Mouse (Mus musculus) kidney, adult 18-20 months (tissue): ENCODE data around the gene Ggact.

ENCODE experiments used
- DNase-seq: peaks from one replicate; pipeline ENCODE4 v3.0.0; 2021

Gene Ggact

DNA sequence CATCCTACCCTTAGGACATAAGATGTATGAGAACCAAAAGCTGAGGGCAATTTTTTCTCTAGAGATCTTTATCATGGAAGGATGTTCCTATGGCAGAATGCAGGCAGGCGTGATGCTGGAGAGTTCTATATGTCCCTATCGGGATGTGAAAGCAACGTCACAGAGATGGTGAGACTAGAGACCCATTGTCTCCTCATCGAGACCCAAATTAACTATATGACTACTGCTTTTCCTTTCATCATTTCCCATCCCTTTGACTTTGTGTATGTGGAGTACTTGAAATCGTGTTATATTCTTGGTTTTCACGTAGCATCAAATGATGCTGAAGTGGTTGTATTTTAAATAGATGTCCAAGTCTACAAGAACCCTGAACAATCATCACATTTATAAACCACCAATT is at the start of gene Ggact:
Ggact (minus strand) TSS at position 101 of the 400 bp plus-strand sequence.
- no peak for DNase-seq

DNA sequence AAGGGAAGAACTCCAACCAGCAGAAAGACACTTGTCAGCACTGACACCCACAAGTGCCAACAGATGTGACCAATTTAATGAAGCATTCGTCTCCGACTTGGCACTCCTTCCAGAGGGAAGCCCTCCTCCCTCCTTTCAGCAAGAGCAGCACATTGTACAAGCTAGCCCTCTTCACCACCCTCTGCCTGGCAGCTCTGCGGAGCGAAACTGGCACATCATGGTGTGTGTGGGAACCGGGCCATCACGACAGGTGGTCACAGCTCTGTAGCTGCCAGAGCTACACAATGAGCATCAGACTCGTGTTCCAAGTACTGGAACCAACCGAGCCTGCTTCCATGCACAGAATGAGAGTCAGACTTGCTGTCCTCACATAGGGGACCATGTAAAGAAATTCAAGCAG is 44.4 kb upstream of the Ggact start:
- no peak for DNase-seq

DNA sequence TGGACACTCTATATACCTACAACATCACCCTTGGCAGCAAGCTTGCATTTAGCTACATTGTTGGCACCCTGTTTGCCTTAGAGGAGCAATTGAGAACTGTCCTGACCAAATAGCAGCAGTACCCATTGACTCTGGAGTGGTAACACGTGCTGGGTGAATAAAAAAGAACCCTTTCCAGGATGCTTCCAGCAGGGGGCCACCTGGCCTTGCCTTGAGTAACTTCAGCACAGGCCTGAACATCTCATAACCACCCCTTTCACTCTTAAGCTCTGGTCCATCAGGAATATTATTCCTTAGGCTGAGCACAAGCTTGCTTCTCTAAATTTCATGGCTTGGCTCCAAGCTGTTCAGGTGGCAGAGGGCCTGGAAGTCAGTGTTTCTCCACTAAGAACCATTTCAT is 39.8 kb upstream of the Ggact start:
- DNase-seq = peak; percentile 68

DNA sequence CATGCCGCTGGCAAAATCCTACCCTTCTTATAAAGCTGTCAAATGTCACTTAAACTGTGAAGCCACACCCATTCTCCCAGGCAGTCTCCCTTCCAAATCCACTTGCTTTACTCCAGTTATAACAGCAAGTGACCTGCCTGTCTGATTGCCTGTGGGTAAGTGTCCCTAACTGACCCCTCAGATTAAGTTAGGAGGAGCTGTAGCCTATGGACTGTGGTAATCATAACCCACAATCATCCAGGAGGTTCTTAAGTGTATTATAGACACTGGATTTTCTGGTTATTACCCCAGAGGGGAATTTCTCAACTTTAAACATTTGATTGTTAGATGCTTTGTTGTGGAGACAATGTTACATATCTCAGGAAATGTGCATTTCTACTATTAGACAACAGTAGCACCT is 39.0 kb upstream of the Ggact start:
- no peak for DNase-seq

DNA sequence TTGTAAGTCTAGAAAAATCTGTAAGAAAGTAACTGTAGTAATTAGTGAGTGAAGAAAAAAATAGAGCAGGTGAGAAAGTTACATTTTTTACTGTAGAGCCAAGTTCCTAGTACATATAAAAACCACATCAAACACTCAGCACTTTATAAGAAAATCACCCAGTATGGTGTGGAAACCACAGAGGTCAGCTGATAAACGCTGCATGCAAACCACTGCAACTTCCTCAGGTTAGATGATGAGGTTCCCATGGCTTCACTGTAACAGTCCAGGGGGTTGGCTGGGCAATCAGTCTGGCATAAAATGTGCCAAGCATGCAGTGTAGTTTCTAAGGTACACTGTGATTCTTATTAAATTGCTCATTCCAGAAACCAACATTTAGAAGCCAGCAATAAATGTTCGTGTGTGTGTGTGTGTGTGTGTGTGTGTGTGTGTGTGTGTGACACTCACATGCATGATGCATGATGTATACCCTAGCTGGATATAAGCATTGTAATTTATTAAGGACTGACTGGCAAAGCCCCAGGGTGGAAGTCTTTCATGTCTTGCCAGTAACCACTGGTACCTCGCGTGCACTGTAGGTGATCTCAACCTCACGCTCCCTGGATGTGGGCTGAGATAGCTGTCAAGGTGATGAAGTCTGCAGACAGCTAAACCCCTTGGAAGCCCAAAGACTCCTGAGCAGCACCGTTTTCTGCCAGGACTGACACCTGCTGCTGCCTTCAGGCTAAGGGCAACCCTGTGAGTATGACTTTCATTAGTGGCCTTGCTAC is 38.3 kb upstream of the Ggact start:
- no peak for DNase-seq

DNA sequence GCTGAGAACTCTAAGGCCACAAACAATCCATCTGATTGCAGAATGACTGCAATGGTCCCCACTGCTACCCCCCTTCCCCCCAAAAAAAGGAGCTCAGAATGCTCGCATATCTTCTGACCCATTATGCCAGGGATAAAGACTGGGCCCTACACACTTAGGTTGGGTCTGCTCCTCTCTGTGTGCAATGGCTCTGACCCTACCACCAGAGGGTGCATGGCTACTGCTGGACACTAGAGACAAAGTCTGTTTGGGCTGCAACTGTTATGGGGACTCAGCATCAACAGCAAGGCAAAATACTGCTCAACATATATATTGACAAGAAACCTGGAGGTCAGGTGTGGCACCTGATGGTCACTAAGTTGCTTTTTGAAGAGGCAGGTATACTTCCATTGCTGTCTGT is 37.4 kb upstream of the Ggact start:
- DNase-seq = no peak

DNA sequence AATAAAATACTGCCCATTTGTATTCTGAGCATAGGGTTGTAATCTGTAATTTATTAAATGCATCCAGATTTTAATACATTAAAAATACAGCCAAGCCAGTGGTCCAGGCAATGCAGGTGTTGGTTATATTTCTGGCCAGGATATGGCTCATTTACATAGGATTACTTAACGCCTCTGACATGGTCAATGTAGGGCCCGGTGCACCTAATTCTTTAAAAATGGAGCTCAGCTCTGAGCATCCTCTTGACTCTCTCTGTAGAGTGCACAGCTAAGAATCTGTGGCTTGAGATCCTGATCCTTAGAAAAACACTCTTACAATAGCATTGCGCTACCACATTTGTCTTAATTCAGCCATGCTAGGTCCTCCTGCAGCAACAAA is 29.9 kb upstream of the Ggact start:
- DNase-seq = no peak

DNA sequence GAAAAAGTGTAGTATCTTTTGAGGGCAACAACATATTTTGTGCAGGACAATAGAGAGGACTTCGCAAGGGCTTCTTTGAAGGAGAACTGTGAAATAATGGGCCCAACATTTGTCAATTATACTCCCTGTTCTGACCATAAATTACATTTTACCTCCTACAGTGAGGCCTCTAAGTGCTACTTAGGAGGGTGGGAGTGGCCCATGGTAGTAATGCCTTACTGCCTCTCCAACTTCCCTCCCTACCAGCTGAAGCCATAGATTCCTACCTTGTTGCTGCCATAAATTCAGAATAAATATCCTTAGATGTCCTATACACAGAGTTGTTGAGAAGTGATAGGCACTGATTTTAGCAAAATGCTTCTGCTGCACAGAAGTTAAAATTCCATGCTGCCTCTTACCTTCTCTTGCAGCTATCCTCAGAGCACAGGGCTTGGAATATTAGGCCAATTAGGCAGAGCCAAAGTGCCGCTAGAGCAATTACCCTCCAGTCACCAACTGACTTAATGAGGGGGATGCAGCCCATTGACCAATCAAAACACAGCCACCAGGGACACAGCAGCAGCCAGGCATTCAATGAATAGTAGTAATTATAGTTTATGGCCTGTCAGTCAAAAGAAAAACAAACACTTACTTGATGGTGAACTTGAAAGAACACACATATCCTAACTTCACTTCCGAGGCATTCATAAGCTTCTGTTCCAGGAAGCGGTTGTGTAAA is 29.4 kb upstream of the Ggact start:
- DNase-seq = no peak

DNA sequence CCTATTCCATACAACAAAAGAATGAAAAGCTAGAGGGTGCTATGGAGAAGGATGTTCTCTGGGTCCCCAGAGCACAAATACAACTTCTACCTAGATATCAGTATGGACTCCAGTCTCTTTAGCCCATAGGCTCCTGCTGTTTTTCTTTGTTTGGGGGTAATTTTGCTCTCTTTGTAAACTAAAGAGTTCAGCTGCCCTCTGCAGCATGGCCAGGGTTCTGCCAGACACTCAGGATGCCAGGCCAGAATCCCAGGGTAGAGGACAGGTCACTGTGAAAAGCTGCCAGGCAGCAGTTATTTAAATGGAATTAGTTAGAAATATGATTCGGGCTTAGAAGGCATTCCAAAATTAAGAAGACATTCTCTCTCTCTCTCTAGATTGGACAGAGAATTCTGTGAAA is 22.9 kb upstream of the Ggact start:
- DNase-seq = no peak

DNA sequence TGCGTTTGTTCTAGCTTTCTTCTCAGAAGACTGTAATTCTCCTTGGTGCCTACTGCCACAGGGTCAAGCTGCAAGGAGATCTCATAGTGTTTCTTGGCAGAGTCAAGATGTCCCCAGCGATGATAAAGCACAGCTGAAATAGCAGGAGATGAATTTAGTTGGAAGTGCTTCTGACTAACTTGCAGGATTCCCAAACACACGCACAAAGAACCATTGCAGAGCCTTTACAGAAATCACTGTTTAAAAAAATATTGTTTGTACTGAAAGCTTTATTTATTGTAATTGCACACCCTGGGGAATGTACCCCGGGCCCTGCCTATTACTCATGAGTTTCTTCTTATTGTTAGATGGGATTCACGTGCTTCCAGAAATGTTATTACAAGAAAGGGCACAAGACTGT is 6.5 kb upstream of the Ggact start:
- no peak for DNase-seq

DNA sequence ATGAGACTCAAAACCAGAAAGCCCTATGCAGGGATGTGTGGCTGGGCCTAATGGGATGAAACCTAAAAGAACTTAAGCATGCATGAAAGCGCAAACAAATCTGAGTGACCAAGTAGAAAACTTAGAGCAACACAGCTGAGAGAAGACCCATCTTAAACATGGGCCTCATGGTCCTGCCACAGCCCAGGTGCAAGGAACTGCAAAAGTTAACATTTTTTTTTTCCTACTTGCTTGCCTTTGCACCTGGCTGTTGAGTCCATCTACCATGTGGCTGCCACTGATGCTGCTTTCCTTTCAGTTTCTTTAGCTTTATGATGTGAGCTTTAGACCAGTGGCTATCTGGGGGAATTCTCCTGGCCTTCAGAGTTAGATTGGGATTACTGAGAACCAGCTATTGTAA is 4.1 kb upstream of the Ggact start:
- no peak for DNase-seq

DNA sequence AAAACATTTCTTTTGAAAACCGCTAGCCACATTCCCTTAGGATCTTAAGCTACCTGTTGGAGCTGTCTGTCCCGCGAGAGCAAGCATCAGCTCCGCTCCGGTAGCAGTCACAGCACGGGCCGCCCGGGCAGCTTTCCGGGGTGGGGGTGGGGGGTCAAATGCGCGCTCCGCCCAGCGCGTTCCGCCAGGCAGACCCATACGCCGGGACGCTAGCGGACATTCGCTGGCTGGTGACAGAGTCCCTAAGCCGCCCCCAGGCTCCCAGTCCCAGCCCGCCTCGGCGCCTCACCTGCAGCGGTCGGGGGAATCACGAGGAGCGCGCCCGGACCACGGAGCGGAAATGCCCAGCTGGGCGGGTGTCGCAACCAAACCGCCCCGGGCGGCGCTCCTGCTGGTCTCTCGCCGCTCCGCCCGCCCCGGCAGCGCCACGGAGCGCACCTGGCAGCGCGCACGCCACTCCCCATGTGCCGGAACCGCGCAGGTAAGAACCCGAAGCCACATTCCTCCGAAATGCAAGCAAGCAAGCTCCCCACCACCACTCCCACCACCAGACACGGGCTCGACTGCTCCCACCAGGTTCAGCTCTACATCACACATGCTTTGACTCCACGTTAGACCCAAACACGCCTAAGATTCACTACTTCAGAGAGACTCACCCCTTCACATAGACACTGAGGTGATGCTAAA is 602 bp downstream of the Ggact start:
- peak; percentile 88 for DNase-seq

DNA sequence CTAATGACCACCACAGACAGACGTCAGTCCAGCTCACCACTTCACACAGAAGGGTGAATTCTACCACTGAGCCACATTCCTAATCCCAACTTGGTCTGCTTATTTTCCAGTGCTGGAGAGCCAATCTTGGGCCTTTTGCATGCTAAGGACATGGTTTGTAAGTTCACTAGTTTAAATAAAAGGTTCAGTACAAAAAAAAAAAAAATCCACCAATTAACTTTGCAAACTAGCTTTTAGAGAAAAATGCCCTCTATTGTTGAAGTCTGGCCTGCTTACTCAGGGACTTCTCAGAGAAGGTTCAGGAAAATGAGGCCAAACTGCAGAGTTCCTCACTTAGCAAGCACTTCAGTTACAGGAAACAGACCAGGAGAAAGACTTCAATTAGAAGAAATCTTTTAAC is 1.4 kb downstream of the Ggact start:
- no peak for DNase-seq

DNA sequence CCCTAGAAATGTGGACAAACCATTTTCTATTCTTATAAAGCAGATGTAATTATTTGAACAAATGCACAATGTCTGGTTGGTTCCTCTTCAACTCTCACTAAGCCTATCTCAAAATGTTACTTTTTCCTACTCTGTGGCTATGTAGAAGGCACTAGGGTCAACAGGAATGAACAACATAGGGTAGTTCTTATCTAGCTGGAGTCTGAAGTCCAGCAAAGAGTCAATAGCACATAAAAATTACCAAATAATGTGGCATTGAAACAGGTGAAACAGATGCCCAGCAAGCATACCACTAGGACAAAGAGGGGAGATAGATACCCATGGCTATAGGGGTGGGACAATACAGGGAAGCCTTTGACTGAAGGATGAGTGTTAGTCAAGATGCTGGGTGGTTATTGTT is 2.3 kb downstream of the Ggact start:
- no peak for DNase-seq

DNA sequence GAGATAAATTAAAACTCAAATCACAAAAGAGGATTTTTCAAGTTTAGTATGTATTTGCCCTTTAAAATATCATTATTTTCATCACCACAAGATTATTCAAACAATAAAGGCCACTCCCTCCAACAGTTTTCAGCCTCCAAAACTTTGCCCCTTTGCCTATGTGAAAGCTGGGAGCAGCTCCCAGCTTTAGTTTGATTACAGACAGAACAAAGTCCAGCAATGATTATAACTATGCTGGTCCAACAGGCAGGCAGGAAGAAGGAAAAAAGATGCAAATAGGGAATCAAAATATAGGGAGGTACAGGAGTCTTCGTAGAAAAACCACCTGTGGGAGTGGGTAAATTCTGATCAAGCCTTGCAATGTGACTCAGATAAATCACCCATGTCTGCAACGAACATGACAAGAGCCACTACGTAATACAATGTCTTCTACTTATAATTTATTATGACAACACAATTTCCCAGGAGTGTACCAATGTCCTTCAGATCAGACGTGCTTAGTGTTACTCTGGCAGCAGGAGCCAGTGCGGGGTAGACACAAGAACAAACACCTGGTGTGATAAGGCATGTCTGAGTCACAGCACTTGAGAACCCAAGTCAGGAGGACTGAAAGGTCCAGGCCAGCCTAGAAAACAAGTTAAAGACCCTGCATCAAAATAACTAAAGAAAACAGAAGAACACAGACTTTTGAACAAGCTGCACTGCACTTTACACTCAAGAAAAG is 4.0 kb downstream of the Ggact start:
- DNase-seq = no peak

DNA sequence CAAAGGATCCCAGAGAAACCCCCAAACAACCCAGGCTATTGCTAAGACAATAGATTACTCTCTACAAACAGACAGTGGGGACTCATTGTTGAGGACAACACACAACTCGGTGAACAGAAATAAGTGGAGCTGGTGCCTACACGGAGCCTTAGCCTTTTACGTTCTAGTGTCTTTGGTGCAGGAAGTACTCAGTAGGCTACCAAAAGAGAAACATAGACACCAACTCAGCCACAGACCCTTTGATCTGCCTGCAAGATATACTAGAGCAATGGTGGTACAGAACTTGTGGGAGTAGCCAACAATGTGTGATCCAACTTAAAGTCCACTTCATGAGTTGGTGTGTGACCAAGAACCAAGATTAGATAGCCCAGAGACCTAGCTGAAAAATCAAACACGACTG is 5.5 kb downstream of the Ggact start:
- no peak for DNase-seq

DNA sequence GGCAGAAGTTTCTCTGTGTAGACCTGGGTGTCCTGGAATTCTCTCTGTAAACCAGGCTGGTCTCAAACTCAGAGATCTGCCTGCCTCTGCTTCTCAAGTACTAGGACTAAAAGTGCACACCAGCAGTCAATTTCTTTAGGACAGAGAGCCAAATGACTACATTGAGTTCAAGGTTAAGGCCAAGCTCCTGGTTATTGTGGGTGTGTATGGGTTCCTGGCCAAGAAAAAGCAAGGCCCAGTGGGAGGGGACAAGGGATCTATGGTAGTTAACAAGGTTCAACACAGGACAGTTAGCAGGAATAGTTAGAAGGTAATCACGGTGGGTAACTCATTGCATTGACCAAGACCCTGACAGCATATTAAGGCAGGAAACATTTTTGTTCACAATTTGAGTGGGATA is 8.6 kb downstream of the Ggact start:
- no peak for DNase-seq

DNA sequence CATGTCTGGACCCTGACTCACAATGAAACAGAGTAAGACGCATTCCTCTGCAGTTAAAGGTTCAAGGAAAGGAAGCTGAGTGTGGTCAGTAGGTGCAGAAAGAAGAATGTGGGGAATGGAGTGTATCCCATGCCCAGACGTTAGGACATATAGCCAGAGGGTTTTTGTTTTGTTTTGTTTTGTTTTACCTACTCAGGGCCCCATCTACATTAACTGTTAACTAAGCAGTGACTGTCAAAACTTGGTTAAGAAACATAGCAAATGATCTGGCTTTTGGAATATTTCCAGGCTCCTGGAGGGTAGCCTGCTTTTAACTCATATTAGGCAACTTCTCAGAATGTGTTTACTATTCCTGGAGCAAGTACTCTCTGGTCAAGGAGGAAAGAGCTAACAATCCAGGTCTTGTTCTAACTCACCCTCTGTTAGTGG is 9.6 kb downstream of the Ggact start:
- DNase-seq = peak; percentile 45

DNA sequence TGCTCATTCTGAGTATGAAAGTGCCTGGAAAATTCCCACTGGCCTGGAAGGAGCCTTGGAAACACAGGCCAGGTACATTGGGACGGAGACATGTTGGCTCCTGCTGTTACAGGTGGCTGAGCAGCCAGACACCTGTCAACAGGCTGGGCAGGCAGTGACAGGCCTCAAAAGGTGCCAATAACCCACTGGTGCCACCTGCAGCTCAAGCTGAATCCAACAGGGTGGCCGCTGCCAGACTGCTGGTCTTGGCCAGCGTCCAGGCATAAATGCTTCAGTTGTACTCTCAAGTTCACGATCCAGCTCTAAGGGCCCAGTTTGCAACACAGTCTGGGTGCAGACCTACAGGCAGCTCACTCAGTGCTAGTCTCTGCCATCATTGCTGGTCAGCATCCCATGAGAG is 10.7 kb downstream of the Ggact start:
- peak; percentile 93 for DNase-seq

DNA sequence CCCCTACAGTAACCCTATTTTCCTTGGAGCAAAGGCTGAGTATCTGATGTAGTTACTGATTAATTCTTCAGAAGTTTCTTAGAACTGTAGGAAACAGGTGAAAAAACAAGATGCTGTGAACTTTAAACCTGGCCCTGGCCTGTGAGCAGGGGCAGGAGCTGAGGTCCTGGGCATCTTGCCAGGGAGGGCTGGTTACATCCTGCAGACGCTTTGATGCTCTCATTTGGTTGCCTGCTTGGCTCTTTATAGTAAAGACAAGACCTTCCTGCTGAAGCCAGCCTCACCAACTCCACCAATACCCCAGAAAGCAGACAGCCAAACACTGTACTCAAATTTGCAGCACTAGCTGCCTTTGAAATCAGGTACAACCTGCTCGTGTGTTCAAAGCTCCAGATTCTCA is 11.4 kb downstream of the Ggact start:
- peak; percentile 85 for DNase-seq

DNA sequence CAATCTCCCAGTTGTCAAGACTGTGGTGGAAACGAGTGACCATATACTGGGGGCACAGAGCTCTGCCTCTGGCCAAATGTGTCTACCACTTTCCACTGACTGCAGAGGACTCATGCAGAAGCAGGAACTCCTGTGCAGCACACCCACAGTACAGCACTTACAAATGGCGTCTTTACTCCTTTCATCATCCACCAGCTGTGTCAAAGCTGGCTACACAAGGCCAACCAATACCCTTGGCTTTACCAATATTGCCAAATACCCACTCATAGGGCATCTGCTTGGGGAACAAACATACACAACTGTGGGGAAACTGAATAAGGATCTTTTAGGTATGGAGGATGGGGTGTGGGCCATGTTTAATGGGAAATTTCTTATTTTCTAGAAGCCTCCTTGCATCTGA is 11.8 kb downstream of the Ggact start:
- DNase-seq = no peak

DNA sequence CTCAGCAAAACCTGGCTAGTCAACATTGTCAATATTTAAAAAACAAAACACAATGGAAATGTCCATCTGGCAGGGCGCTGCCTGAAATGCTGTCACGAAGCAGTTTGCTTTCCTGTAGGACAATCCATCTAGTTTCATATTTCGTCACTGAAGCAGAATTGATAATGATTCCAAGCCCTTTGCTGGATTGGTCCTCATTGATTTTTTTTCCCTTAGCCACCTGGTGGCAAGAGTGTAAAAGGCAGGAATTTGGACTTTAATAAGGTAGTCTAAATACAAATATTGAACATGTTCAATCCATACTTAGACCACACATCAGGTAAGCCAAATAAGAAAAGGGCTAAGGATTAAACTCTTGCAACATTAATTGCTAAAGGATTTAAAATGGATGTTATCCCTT is 12.4 kb downstream of the Ggact start:
- DNase-seq = no peak

DNA sequence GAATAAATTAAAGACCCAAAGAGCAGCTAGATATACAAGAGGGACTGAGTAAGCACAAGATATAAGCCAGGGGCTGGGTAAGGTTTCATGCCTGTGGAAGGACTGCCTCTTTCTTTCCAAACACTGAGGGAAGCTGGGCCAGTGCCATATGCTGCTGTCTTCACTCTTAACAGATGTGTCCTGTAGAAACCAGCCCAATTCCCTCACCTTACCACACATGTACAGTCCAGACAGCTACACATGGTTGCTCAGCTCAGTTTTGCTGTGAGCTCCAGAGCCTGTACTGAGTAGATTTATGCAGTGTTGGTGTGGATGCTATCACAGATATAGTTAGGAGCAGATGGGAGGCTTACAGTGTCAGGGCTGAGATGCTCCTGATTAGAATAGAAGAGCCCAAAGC is 12.9 kb downstream of the Ggact start:
- no peak for DNase-seq

DNA sequence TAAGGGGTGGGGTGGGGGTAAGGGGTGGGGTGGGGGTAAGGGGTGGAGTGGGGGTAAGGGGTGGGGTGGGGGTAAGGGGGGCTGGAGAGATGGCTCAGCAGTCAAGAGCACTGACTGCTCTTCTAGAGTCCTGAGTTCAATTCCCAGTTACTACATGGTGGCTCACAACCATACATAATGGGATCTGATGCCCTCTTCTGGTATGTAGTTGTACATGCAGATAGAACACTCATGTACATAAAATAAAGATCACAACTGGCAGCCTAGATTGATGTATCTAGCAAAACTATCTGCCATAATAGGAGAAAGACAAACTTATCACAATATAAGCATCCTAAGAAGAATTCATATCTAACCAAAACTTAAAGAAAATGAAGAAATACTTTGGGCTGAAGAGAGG is 15.0 kb downstream of the Ggact start:
- no peak for DNase-seq
